Mouse (Mus musculus): Measurements from ENCODE around the gene Ephb2.

Ephb2 gene

DNA sequence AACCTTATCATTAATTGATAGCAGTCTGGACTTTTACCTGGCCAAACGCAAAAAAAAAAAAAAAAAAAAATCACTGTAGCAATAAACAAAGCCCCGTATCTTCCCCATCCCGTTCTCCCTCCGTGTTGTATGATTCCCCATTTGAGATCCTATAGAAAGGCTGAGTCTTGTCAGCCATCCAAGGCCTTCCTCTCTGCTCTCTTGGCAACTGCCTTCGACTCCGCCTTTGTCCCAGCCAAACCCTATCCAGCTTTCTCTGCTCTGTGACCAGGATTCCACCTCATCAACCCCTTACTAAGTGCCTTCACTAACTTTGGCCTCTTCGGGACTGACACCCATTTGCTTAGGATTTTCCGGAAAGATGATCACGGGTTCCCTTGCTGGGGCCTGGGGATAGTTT lies 2.2 kb upstream of the Ephb2 start:
- no peak for DNase-seq (ENCODE audit: low read depth, low spot score)

DNA sequence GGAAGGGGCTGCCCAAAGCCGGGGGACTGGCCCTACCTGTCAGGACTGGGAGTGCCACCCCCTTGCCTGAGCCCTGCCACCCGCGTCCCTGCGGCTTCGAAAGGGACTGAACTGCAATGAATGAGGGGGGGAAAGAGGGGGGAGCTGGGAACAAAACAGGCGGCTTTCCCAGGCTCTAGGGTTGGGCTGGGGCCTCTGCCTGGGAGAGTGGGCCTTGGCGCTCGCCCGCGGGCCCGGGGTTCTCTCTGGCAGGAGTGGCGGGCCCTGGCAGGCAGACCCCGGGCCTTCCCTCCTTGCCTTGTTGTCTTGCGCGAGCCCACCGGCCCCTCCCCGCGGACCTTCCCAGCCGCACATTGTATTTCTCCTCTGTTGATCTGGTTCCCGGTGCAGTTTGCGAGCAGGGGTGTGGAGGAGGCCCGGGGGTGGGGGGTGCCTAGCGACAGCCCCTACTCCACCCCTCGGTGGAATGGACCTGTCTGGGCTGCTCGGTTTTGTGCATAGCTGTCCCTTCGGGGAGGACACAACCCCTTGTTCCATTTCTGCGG lies 671 bp upstream of the Ephb2 start:
- DNase-seq (ENCODE audit: low read depth, low spot score) = peak; percentile 77

DNA sequence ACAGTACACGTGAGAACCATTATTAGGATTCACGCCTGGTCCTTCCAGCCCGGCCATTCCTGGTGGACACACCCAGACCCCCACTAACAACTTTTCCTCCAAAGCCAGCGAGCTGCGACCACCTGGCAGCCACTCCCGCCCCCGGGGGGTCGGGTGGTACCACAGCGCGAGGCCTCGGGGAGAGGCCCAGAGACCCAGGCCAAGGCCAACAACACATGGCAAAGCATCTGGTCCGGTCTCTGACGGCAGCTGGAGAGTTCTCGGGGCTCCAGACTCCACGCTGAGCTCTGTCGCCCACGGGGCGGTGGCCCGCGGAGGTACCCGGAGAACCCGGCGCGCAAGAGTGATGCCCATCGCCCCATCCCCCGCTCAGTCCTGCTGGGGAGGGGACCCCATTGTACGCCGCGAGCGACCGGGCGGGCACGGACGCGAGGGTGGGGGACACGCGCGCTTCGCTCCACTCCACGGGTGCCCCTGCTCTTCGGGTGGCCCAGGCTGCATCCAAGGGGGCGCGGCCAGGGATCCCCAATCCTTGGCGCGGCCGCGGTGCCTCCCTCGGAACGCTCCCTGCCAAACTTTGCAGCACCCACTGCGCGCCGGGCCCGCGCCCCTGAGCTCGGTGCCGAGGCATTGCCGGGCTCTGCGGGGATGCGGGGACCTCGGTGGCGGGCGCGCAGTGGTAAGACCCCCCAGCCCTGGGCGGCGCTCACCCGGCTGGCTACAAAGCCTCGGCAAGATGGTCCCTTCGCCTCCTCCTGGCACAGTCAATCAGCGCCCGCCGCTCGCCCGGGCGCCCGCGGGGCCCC lies 770 bp downstream of the Ephb2 start:
- peak; percentile 30 for DNase-seq (ENCODE audit: low read depth, low spot score)

DNA sequence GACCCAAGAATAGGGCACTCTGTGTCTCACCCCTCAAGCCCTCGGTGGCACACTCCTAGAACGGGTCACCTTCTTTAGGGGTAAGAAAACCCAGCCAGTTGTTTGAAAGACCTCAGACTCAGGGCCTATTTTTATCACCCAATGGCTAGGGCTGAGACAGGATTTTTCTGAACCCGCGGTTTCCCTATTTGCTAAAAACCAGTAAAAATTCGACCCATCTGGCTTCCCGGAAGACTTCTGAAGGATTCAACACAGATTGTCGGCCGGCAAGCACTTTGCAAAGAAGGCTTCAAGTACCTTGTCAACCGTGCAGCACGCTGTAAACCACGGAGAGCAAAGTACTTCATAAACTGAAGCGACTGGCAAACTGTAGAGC lies 1.4 kb downstream of the Ephb2 start:
- peak; percentile 21 for DNase-seq (ENCODE audit: low read depth, low spot score)

DNA sequence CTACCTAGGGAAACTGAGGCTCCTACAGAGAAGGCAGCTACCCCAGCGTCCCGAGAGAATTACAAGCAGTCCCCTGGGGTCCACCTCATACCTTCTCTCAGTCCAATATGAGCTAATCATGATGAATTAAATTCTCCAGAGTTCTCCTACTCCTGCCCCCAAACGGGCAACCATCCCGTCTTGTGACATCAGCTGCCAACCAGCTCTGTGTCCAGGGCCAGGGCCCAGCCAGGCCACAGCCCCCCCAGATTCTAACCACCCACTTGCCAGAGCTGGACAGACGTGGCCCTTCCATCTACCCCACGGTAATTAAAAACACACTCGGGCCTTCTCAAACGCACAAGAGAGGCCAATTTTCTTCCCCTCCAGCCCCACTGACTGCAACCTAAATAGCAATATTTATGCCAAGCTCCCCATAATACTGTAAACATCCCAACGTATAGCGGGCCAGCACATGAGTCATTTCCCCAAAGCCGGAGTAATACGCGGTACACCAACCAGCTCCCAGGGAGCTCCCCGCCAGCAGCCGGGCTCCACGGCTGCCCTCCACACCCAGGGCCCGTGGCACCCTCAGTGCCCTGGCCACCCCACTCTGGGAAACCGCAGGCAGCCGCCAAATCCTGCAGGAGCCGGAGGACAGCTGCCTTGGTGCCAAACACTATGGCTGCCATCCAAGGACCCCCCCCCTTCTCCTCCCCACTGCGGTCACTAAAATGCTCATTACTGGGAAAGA lies 2.0 kb downstream of the Ephb2 start:
- DNase-seq (ENCODE audit: low read depth, low spot score) = no peak

DNA sequence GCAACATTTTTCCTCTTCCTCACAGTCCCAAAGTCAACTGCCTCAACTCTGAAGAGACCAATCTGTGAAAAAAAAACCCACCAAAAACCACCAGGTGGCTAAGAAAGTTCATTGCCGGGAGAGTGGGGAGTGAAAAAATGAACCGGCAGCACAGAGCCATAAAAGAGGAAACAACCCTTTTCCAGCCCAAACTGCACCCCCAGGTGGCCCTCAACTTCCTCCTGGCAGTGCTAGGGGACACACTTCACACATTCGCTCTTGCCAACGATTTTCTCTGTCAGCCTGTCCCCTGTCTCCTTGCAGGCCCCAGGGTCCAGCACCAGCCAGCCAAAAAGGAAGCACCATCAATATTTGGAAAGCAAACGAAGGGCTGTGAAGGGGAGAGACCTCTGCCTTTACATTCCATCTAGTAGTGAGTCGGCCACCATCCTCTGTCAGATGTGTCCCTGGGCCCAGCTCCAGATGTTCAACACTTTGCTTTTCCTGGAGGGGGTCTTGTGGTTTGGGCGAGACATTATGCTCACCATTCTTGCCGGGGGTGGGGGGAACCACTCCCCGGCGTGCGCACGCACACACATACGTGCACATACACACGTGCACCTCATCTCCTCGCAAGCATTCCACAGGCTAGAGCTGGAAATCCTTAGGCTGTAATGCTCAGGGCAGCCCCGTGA lies 3.1 kb downstream of the Ephb2 start:
- DNase-seq (ENCODE audit: low read depth, low spot score) = no peak

DNA sequence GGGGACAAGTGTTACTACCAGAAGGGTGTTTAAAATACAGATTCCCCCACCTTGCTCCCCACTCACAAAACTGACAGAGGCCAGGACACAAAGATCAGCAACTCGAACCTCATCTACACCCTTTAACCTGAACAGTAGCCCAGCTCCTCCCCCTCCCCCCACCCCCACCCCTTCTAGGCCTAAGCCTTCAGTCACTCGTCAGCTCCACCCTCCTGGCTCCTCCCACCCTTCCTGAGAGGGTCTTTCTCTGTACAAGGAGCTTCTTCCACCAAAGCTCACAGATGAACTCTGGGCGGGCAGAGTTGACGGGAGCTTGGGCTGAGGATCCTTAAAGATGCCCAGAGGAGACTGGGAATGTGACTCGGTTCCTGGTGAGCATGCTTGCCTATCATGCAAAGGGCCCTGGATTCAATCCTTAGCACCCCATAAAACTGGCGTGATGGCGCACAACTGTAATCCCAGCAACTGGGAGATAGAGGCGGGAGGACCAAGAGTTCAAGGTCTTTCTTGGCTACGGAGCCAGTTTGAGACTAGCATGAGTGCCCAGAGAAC lies 5.4 kb downstream of the Ephb2 start:
- DNase-seq (ENCODE audit: low read depth, low spot score) = peak; percentile 67

DNA sequence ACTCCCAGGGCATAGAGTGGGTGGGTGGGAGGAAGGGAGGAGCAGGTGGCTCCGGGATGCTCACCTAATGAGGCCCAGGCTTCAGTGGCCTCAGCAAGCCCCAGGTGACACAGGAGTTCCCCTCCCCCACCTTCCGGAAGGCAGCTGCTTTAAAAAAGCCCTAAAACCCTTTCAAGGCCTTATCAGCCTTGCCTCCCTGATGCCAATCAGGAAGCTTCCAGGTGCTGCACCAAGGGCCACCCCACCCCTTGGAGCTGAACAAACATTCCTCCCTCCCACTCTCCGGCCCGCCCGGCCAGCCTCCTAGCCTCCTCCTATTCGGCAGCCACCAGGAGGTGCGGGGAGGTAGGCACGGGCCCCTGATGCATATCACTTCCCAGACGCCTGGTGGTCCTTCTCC lies 6.0 kb downstream of the Ephb2 start:
- peak; percentile 33 for DNase-seq (ENCODE audit: low read depth, low spot score)

DNA sequence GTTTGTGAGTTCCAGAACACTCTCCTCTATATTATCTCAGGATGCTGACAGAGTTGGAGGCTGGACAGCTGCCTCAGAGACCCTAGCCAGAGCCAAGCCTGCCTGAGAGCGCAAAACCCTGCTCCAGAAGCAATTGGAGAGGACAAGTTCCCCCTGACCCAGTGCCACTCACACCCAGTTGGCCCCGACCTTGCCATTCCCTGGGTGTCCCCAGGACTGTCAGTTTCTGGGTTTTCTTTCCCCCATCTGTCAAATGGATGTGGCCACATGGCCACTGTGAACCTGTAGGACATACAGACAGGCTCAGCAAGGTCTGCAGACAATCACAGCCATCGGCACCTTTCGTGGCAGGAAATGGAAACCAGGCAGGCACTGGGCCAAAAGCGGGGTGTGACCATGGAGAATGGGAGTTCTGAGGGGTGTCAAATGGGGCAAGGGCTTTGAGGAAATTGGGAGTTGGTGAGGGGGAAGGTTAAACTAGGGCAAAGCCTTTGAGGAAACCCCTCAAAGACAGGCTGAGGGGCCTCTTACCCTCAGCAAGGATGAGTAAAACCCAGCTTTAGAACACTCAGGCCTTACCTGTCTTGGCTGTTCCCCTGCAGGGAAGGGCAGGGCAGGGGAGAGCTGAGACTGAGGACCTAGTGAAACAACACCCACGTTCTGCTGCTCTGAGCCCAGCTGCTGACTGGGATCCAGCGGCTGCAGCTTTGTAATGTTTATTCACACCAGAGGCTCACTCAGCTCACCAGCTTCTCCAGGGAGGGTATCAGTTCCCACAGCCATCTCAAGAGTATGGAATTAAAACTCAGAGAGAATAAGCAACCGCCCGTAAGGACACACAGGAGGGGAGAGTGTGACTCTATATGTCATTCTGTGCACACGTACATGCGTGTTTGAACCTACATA lies 6.9 kb downstream of the Ephb2 start:
- no peak for DNase-seq (ENCODE audit: low read depth, low spot score)

DNA sequence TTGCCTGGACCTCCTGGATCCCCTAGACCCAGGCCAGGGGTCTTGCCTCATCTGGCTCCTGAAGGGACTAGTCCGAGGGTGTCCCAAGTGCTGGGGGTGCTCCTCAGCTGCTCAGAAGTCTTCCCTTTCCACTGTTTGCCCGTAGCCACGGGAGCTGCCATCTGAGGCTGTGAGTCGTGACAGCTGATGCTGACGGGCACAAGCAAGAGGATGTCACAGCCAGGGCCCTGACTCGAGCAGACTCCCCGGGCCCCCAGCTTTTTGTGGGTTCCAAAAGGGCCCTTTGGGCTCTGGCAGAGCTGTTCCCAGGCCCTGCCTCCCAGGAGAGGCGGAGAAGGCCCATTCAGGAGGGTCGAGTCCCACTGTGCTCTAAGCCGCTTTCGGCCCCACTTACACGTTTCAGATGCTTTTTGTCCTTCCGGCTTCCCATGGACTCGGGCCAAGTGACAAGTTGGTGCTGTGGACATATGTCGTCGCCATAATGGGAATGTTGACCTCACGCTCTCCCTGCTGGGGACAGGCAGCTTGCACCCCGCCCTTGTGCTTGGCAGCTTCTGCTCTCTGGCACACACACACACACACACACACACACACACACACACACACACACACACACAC lies 10.7 kb downstream of the Ephb2 start:
- DNase-seq (ENCODE audit: low read depth, low spot score) = no peak

DNA sequence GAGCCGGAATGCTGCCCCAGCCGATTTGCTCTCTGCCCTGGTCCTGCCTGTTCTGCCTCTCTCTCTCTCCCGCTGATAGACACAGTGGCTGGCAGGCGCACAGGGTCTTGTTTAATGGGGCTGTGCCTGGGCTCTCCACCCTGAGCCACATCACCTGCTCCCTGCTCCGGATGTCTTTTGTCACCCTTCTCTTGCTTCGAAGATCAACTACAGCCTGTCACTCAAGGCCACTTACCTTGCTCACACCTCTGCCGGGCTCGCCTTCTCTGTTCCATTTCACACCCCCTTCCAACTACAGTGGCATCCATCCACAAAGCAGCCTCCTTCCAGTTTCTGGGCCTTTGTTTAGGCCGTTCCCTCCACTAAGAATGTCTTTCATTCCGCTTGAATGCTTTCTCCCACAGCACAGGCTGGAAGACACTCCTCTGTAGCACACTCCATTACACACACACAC lies 15.7 kb downstream of the Ephb2 start:
- DNase-seq (ENCODE audit: low read depth, low spot score) = peak; percentile 52

DNA sequence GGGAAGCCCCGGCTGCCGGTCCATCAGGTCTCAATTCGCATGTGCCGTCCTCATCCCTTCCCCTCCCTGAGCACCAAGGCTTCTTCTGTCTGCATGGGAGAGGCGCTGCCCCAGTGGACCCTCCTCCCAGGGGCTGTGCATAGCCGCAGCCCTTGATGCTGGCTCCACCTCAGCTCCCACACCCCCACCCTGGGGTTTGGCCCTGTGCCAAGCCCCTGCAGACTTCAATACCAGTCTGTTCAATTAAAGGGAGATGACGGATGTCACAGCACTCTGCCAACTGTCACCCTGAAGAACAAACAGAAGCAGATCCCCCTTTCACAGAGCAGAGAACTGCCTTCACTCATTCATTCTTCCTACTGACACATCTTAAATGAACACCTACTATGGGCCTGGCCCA lies 19.1 kb downstream of the Ephb2 start:
- no peak for DNase-seq (ENCODE audit: low read depth, low spot score)

DNA sequence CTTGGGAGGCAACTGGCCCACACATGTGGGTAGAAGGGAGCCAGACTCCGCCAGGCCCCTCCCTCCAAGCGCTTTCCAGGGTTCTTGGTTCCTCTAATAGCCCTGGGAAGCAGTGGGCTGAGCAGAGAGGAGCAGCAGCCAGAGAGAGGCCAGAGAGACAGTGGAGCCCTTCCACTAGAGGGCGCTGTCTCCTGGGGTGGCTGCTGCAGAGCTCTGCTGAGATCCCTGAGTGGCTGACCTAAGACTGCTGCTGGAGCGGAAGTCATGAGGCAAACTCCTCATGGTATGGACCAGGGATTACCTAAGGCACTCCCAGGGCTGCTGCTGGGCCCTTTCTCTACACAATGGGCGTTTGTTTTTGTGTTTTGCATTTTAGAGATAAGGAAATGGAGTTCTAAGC lies 20.4 kb downstream of the Ephb2 start:
- peak; percentile 77 for DNase-seq (ENCODE audit: low read depth, low spot score)

DNA sequence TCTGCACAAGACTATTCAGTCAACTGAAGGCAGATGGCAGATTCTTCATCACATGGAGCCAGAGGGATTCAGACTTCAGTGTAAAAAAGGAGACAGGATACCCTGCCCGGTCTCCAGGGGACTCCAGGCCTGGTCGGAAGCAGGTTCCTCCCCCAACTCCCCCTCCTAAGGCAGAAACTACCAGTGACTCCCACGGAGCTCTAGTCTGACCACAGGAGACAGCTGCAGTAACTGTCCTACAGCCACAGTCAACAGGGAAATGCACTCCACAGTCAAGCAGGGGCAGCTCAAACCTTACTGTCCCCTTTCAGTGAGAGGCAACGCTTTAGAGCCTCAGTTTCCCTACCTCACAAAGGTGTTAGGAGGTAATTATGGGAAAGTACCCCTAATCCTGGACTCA lies 23.2 kb downstream of the Ephb2 start:
- no peak for DNase-seq (ENCODE audit: low read depth, low spot score)

DNA sequence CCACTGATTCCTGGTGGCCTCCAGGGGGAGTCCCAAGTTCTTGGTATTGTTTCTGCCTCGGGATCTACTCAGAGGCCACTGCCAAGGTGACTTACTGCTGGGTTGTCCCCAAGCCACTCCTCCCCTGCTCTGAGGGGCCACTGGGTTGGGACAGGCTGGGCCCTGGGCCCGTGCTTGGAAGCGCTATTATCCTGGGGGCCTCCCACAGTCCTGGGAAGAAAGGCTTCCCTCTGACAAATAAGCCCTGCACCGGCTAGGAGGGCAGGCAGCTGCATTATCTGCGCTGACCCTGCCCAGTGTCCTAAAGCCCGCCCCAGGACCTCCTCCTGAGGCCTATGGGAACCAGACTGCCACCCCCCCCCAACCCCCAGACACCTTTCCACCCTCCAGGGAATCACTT lies 24.2 kb downstream of the Ephb2 start:
- DNase-seq (ENCODE audit: low read depth, low spot score) = no peak

DNA sequence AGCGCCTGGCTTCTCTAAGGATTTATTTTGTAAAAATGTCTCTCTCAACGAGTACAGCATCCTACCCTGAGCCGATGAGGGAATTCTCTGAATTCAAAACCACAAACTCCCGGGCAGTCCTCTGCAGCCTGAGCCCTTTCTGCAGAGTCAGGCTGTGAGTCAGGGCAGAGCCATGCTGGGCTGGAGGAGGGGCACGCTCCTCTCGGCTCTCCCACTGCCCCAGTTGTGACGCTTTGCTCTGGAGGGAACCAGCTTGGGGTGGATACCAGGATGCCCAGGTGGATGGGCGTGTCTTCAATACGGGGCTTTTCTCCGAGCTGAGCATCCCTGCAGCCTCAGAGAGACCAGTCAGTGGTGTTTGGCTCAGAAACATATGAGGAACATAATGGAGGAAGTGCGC lies 27.3 kb downstream of the Ephb2 start:
- no peak for DNase-seq (ENCODE audit: low read depth, low spot score)

DNA sequence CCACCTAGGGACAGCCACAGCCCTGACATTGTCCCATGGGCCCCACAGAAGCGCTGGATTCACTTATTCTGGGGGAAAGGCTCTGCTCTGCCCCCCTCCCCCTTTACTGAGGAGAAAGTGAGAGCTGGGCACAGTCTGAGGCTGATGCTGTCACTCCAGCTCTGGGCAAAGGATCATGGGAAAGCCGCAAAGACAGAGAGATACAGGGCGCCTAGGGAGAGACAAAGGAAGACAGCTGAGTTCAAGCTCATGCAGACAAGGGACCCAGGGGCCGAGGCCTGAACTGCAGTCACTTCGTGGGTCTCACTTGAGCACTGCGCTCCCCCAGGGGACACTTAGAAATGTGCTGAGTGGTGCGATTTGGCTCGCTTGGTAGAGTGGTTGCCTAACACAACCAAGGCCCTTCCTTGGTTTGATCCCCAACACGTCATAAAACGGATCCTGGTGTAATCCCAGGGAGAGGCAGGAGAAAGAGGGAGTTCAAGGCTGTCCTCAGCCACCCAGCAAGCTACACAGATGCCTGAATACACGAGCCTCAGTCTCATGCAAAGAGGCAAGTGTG lies 28.3 kb downstream of the Ephb2 start:
- peak; percentile 37 for DNase-seq (ENCODE audit: low read depth, low spot score)

DNA sequence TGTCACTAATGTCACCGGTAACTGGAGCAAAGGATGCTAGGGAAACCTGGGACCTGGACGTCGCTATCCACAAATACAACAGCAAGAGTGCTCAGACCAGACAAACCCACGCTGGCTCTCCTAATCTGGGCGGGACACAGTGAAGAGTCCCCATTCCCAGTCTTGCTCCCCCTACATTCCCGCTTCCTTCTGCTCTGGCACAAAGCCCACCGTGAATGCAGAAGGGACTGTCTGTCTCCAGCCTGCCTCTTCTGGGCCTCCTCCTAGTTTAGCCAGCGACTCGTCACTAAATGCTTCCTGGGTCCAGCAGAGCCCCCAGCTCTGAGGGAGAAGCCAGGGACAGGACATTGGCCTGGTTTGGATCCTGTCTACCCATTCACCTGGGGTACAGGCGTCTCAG lies 29.5 kb downstream of the Ephb2 start:
- no peak for DNase-seq (ENCODE audit: low read depth, low spot score)

DNA sequence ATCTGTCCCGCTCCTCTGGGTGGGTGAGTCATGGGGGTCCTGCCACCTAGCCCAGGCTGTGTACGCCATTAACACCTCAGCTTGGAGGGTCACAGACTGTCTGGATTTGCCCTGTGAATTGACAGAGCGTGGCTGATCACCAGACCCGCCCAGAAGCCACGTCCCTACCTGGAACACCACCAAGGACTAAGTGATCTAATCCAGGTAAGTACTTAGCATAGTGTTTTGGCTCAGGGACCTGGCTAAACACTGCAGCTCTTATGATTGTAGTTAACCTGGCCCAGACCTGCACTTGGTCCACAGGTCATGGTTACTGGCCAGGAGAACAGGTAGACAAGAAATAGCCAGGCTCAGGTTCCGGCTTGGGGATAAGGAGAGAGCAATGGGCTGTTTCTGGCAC lies 31.4 kb downstream of the Ephb2 start:
- no peak for DNase-seq (ENCODE audit: low read depth, low spot score)

DNA sequence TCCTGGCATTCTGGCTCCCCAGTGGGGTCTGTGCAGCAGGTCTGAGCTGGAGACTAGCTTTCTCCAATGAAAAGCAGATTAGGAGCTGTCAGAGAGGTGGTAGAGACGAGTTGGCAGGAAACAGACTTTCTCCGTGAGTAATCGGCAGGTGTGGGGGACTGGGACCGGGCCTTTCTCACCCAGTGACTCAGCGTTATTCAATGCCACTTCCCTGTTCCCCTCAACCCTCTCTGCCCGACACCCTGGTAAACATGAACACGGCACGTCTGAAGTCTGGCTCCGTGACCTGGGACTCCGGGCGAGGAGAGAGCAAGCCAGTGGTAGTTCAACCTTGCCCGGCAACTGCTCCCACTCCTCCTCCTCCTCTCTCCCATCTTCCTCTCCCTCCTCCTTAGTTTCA lies 33.3 kb downstream of the Ephb2 start:
- no peak for DNase-seq (ENCODE audit: low read depth, low spot score)

Data from R1 (cell line).